Mouse (Mus musculus) MEL (cell line): Measurements from ENCODE around the gene Kcnmb1.
A peak's percentile ranks its signal among the peaks of the same experiment; 100 is the strongest.

Experiments used
- CTCF ChIP-seq, 3 experiments: IDR thresholded peaks in 2 of 3; conservative IDR thresholded peaks in 1 of 3; 2 replicates each; pipeline ENCODE4 v1.5.1; 2011 to 2012; ENCODE audit warnings: low read length in 3 of 3, low read depth in 2 of 3, mild to moderate bottlenecking in 2 of 3, improper control_type of control experiment in 1 of 3, inconsistent platforms in 1 of 3, mixed read lengths in 1 of 3, moderate library complexity in 1 of 3; ENCODE audit not compliant: control insufficient read depth in 1 of 3, insufficient read depth in 1 of 3, poor library complexity in 1 of 3, severe bottlenecking in 1 of 3
- ELF1 ChIP-seq: IDR thresholded peaks from 2 replicates; pipeline ENCODE4 v1.6.1; 2014; ENCODE audit warnings: low read depth, mild to moderate bottlenecking, inconsistent platforms, low read length, improper control_type of control experiment, moderate library complexity
- ETS1 ChIP-seq: IDR thresholded peaks from 2 replicates; pipeline ENCODE4 v1.6.1; 2012; ENCODE audit warnings: low read depth, mild to moderate bottlenecking, inconsistent platforms, low read length, improper control_type of control experiment, moderate library complexity
- POLR2A ChIP-seq, 2 experiments: IDR thresholded peaks; 2 replicates each; pipeline ENCODE4 v1.6.1; 2011 to 2012; ENCODE audit warnings: low read length in 2 of 2, mild to moderate bottlenecking in 2 of 2, control low read depth in 1 of 2, improper control_type of control experiment in 1 of 2, low read depth in 1 of 2, moderate library complexity in 1 of 2; ENCODE audit not compliant: control insufficient read depth in 1 of 2, insufficient read depth in 1 of 2, poor library complexity in 1 of 2
- POLR2AphosphoS5 ChIP-seq: IDR thresholded peaks from 2 replicates; pipeline ENCODE4 v1.6.1; 2012; ENCODE audit warnings: low read depth, borderline replicate concordance, mild to moderate bottlenecking, inconsistent platforms, low read length, moderate library complexity, mixed read lengths
- USF1 ChIP-seq: IDR thresholded peaks from 2 replicates; pipeline ENCODE4 v1.6.1; 2014; ENCODE audit warnings: low read depth, mild to moderate bottlenecking, inconsistent platforms, low read length, improper control_type of control experiment, moderate library complexity
- ZNF384 ChIP-seq: IDR thresholded peaks from 2 replicates; pipeline ENCODE4 v1.6.1; 2012; ENCODE audit warnings: low read depth, mild to moderate bottlenecking, inconsistent platforms, low read length, improper control_type of control experiment

DNA sequence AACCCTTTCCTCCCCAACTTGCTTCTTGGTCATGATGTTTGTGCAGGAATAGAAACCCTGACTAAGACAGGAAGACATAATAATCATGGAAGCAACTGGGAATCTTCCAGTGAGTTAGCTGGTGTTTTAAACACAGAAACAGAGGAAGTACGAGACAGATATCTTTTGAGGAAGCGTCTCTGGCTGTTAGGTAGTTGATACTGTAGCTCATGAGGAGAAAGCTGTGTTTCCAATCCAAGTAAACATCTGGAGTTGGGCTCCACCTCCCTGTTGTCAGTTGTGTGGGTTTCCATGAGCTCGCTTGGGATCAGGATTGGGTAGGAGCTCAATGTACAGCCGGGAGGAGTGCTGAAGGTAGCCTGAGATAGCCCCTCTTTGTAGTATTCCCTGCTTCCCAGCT, 16.3 kb upstream of the Kcnmb1 start:
- no peak for TF ChIP-seq CTCF (IDR thresholded peaks at IDR 0.05 in 2 of 3, conservative IDR thresholded peaks at IDR 0.05 in 1 of 3; ENCODE audit: control insufficient read depth in 1 of 3, insufficient read depth in 1 of 3, low read depth in 2 of 3, low read length in 3 of 3, poor library complexity in 1 of 3, severe bottlenecking in 1 of 3)
- TF ChIP-seq USF1, result no peak
- TF ChIP-seq ELF1, result 0 out of 2 replicates have a peak, but pooled peaks have one; percentile 6
- peak; percentile 52; the same call in 1 of the 2 replicates for TF ChIP-seq ETS1
- TF ChIP-seq ZNF384, result no peak
- TF ChIP-seq POLR2AphosphoS5, result no peak
- TF ChIP-seq POLR2A (IDR thresholded peaks at IDR 0.05; ENCODE audit: control insufficient read depth in 1 of 2, insufficient read depth in 1 of 2, low read depth in 1 of 2, low read length in 2 of 2, poor library complexity in 1 of 2), result no peak
